Comparison of ENCODE assay signal across 8 mouse cellular contexts in genomic region chr15:7813531-7814370, GRCm38 (mm10). TPM values are rescaled to one million over a fixed set of nuclear protein-coding genes. Genes with fewer than 3 reads are reported as not detected.
A peak's percentile ranks its signal among the peaks of the same experiment; 100 is the strongest.
DNase-seq lines count a peak whose midpoint lies in the region; ATAC-seq and TF ChIP-seq lines count a peak whose summit lies in the region.

No protein-coding gene starts in this region.

- H3K4me3 ChIP-seq in layer of hippocampus, adult 2 months, result peak overlapping the region; percentile 66
- peak overlapping the region; percentile 45 for H3K4me3 ChIP-seq in hindbrain, embryonic 11.5 days (ENCODE audit: low read depth, low read length)
- peak overlapping the region; percentile 53 for H3K4me3 ChIP-seq in lung, embryonic 16.5 days (ENCODE audit: low read length)
- peak overlapping the region; percentile 58 for H3K4me3 ChIP-seq in small intestine, adult 2 months (ENCODE audit: low read depth, low read length)

- no peak for TF ChIP-seq POLR2A in small intestine, adult 2 months (IDR thresholded peaks at IDR 0.05; ENCODE audit: low read depth, low read length)

- peak overlapping the region; percentile 44; the same call in 1 of the 2 replicates for H3K9ac ChIP-seq in hindbrain, embryonic 11.5 days (ENCODE audit: low read depth, low read length)
- peak overlapping the region; percentile 58 for H3K9ac ChIP-seq in lung, embryonic 16.5 days (ENCODE audit: low read length)

- under 1% methylated on average over 38 of the region's 45 CpGs for WGBS in hindbrain, embryonic 11.5 days
- WGBS in lung, embryonic 16.5 days, result 1% methylated on average over 40 of the region's 45 CpGs
- 3% methylated on average over 44 of the region's 45 CpGs for WGBS in small intestine, adult 2 months

- peak overlapping the region; percentile 91 for H3K4me2 ChIP-seq in hindbrain, embryonic 11.5 days (replicated peaks; ENCODE audit: low read depth, low read length)
- H3K4me2 ChIP-seq in lung, embryonic 16.5 days (ENCODE audit: low read depth, low read length), result peak overlapping the region; percentile 94

- DNase-seq in layer of hippocampus, adult 2 months (ENCODE audit: low spot score in 2 of 2), result peak; percentile 11 to 23
- no peak for DNase-seq in layer of hippocampus, adult 9-11 months
- DNase-seq in embryo, embryonic 11 days, result peak; percentile 61
- peak; percentile 53 for DNase-seq in hindbrain, embryonic 11.5 days (ENCODE audit: low spot score)
- no peak for DNase-seq in adipocyte (ENCODE audit: low spot score)
- DNase-seq in urinary bladder, postnatal 36 days (ENCODE audit: low spot score in 2 of 2), result no peak

- no peaks in the 10 kb centered on the region for H3K9me3 ChIP-seq in hindbrain, embryonic 11.5 days (ENCODE audit: control insufficient read depth, low read length)
- H3K9me3 ChIP-seq in lung, embryonic 16.5 days (ENCODE audit: control insufficient read depth, low read length), result no peaks in the 10 kb centered on the region

- ATAC-seq in hindbrain, embryonic 11.5 days (ENCODE audit: low FRiP score), result 0 out of 2 replicates have a peak, but pooled peaks have one; percentile 21
- ATAC-seq in lung, embryonic 16.5 days (ENCODE audit: low read depth), result peak; percentile 22; the same call in 1 of the 2 replicates

- no peaks in the 10 kb centered on the region for H3K36me3 ChIP-seq in hindbrain, embryonic 11.5 days (ENCODE audit: control insufficient read depth, insufficient read depth, low read length)
- H3K36me3 ChIP-seq in lung, embryonic 16.5 days (ENCODE audit: control insufficient read depth, insufficient read depth, low read length), result no peaks in the 10 kb centered on the region
- H3K36me3 ChIP-seq in small intestine, adult 2 months (ENCODE audit: control insufficient read depth, insufficient read depth, low read length), result no peaks in the 10 kb centered on the region

- TF ChIP-seq CTCF in layer of hippocampus, adult 2 months (conservative IDR thresholded peaks at IDR 0.05), result no peak
- no peak for TF ChIP-seq CTCF in small intestine, adult 2 months (IDR thresholded peaks at IDR 0.05; ENCODE audit: extremely low read depth, insufficient read length, insufficient replicate concordance, low read depth, low read length)

- H3K27ac ChIP-seq in layer of hippocampus, adult 2 months, result 0 out of 2 replicates have a peak overlapping the region, but pooled peaks have one; percentile 23
- H3K27ac ChIP-seq in hindbrain, embryonic 11.5 days (ENCODE audit: low read depth, low read length), result no peak overlapping the region
- H3K27ac ChIP-seq in lung, embryonic 16.5 days (ENCODE audit: low read length), result no peak overlapping the region
- H3K27ac ChIP-seq in small intestine, adult 2 months (ENCODE audit: insufficient read depth, low read depth, low read length), result no peak overlapping the region

- H3K27me3 ChIP-seq in hindbrain, embryonic 11.5 days (ENCODE audit: control insufficient read depth, insufficient read depth, low read length), result peaks cover 82% of the 10 kb centered on the region
- peaks cover 95% of the 10 kb centered on the region for H3K27me3 ChIP-seq in lung, embryonic 16.5 days (ENCODE audit: control insufficient read depth, insufficient read depth, low read depth, low read length)
- peaks cover 55% of the 10 kb centered on the region for H3K27me3 ChIP-seq in small intestine, adult 2 months (ENCODE audit: control insufficient read depth, insufficient read depth, low read length)

- 0 out of 2 replicates have a peak, but pooled peaks cover 10% of the 10 kb centered on the region for H3K4me1 ChIP-seq in hindbrain, embryonic 11.5 days (replicated peaks; ENCODE audit: control insufficient read depth, insufficient read depth, low read length)
- H3K4me1 ChIP-seq in lung, embryonic 16.5 days (replicated peaks; ENCODE audit: control insufficient read depth, insufficient read depth, low read length), result peaks cover 36% of the 10 kb centered on the region
- 0 out of 2 replicates have a peak, but pooled peaks cover 3% of the 10 kb centered on the region for H3K4me1 ChIP-seq in small intestine, adult 2 months (ENCODE audit: control insufficient read depth, insufficient read depth, insufficient read length, low read length)

RNA-seq across cellular contexts. Expression of gene Gdnf, which starts 3.1 kb away (rescaled TPM):
- under 1 TPM; 0.15 to 0.25 TPM for total RNA-seq in layer of hippocampus, adult 2 months (2021)
- polyA plus RNA-seq in hindbrain, embryonic 11.5 days (2014; fragmentation: Nextera tagmentation; extraction: Ambion mirVana), result 0.26 and 0.42 TPM in 2 replicates
- polyA plus RNA-seq in lung, embryonic 16.5 days (2015; fragmentation: Nextera tagmentation; extraction: Ambion mirVana), result 0.18 TPM in 1 of 2 replicates, not detected in the other
- 0.56 and 1.1 TPM in 2 replicates for polyA plus RNA-seq in small intestine, adult 2 months (2012; rRNA removed)

Comparison
In these comparisons a context has a peak if more than half of its experiments do, and no peak if none do; other contexts are left out.
1. DNase-seq: peak in layer of hippocampus, adult 2 months (2 of 2), embryo, embryonic 11 days (single experiment) and hindbrain, embryonic 11.5 days (single experiment); none in layer of hippocampus, adult 9-11 months (single experiment), adipocyte (single experiment) and urinary bladder, postnatal 36 days (0 of 2).
2. Peak in every context shown above with its lines, with median percentiles within 50 percentile points of each other: H3K4me3 ChIP-seq.